In genomic region chr17:56010681-56011080, GRCm38 (mm10) we compare ENCODE assay signal across 8 mouse cellular contexts. TPM values are rescaled to one million over a fixed set of nuclear protein-coding genes. Genes with fewer than 3 reads are reported as not detected.
A peak's percentile ranks its signal among the peaks of the same experiment; 100 is the strongest.
DNase-seq lines count a peak whose midpoint lies in the region; ATAC-seq and TF ChIP-seq lines count a peak whose summit lies in the region.

No protein-coding gene starts in this region.

- TF ChIP-seq EP300 in MEL (IDR thresholded peaks at IDR 0.05; ENCODE audit: low read depth in 1 of 2, low read length in 2 of 2) = no peak

- ATAC-seq in forebrain, embryonic 11.5 days (replicated peaks; ENCODE audit: low FRiP score) = no peak
- no peak for ATAC-seq in inflammation-experienced regulatory T-cells, adult 6 months

- H3K9ac ChIP-seq in MEL (ENCODE audit: control insufficient read depth, low read depth, low read length, poor library complexity, severe bottlenecking) = no peak overlapping the region
- H3K9ac ChIP-seq in forebrain, embryonic 11.5 days (ENCODE audit: low read length) = no peak overlapping the region

- no peak for TF ChIP-seq POLR2A in MEL (IDR thresholded peaks at IDR 0.05; ENCODE audit: control insufficient read depth in 1 of 2, insufficient read depth in 1 of 2, low read depth in 1 of 2, low read length in 2 of 2, poor library complexity in 1 of 2)

- peak; percentile 73 for DNase-seq in MEL (ENCODE audit: low read depth, low spot score)
- DNase-seq in c-Kit-negative CD71-positive TER-119-positive erythroid progenitor cells, embryonic 14.5 days (ENCODE audit: low read depth, low spot score) = peak; percentile 62
- peak; percentile 90 for DNase-seq in forebrain, embryonic 11.5 days (ENCODE audit: low spot score)
- DNase-seq in hindbrain, embryonic 10.5 days (ENCODE audit: low spot score) = peak; percentile 82
- peak; percentile 85 to 86 for DNase-seq in layer of hippocampus, postnatal 10 days (ENCODE audit: low spot score in 2 of 2)
- peak; percentile 70 to 82 for DNase-seq in right cerebral cortex, adult 2 months (ENCODE audit: low spot score in 2 of 2)

- no peak overlapping the region for H3K4me3 ChIP-seq in MEL (ENCODE audit: control insufficient read depth in 1 of 2, insufficient read depth in 1 of 2, low read depth in 2 of 2, low read length in 2 of 2)
- H3K4me3 ChIP-seq in forebrain, embryonic 11.5 days (ENCODE audit: low read depth, low read length) = no peak overlapping the region
- peak overlapping the region; percentile 82 for H3K4me3 ChIP-seq in hindbrain, embryonic 10.5 days
- peak overlapping the region; percentile 54; the same call in 1 of the 2 replicates for H3K4me3 ChIP-seq in macrophage (ENCODE audit: inconsistent target)

- H3K9me3 ChIP-seq in MEL (replicated peaks; ENCODE audit: insufficient read depth, low read length) = no peaks in the 10 kb centered on the region
- H3K9me3 ChIP-seq in forebrain, embryonic 11.5 days (ENCODE audit: control insufficient read depth, low read length) = no peaks in the 10 kb centered on the region
- no peaks in the 10 kb centered on the region for H3K9me3 ChIP-seq in hindbrain, embryonic 10.5 days

- H3K27me3 ChIP-seq in MEL (ENCODE audit: control insufficient read depth in 1 of 2, insufficient read depth in 2 of 2, low read length in 2 of 2) = no peaks in the 10 kb centered on the region
- no peaks in the 10 kb centered on the region for H3K27me3 ChIP-seq in forebrain, embryonic 11.5 days (ENCODE audit: control insufficient read depth, insufficient read depth, low read length)
- no peaks in the 10 kb centered on the region for H3K27me3 ChIP-seq in hindbrain, embryonic 10.5 days (ENCODE audit: insufficient read depth, poor library complexity, severe bottlenecking)

- H3K4me2 ChIP-seq in forebrain, embryonic 11.5 days (ENCODE audit: low read depth, low read length, severe bottlenecking) = peak overlapping the region; percentile 99

- no peaks in the 10 kb centered on the region for H3K79me2 ChIP-seq in MEL (ENCODE audit: control insufficient read depth, insufficient read depth, low read length, poor library complexity)
- peaks cover 14% of the 10 kb centered on the region; the same call in 1 of the 2 replicates for H3K79me2 ChIP-seq in macrophage (ENCODE audit: inconsistent target)

- H3K27ac ChIP-seq in MEL (ENCODE audit: control insufficient read depth, low read depth, low read length) (no peak overlapping the region), macrophage (no peak overlapping the region)
- no peak overlapping the region for H3K27ac ChIP-seq in forebrain, embryonic 11.5 days (ENCODE audit: low read depth, low read length)
- peak overlapping the region; percentile 94; the same call in 1 of the 2 replicates for H3K27ac ChIP-seq in hindbrain, embryonic 10.5 days

- WGBS in forebrain, embryonic 11.5 days = 4% methylated on average over 9 of the region's 9 CpGs
- 5% methylated on average over 9 of the region's 9 CpGs for WGBS in hindbrain, embryonic 10.5 days
- WGBS in macrophage (ENCODE audit: missing documents) = 13% methylated on average over 9 of the region's 9 CpGs

- H3K36me3 ChIP-seq in MEL (ENCODE audit: control insufficient read depth in 1 of 2, insufficient read depth in 2 of 2, low read length in 2 of 2) (peaks cover 0 to 8% of the 10 kb centered on the region in 2 experiments; a peak in 2 of 4 replicates), macrophage (ENCODE audit: inconsistent target) (peaks cover 17% of the 10 kb centered on the region)
- H3K36me3 ChIP-seq in forebrain, embryonic 11.5 days (ENCODE audit: control insufficient read depth, insufficient read depth, low read length) = peaks cover 10% of the 10 kb centered on the region
- H3K36me3 ChIP-seq in hindbrain, embryonic 10.5 days = peaks cover 53% of the 10 kb centered on the region

- peak; percentile 46 for TF ChIP-seq RAD21 in MEL (IDR thresholded peaks at IDR 0.05; ENCODE audit: low read depth, low read length)

- H3K4me1 ChIP-seq in MEL (ENCODE audit: control insufficient read depth in 1 of 2, insufficient read depth in 2 of 2, low read length in 2 of 2) = peaks cover 0 to 17% of the 10 kb centered on the region in 2 experiments; a peak in 2 of 4 replicates
- peaks cover 8% of the 10 kb centered on the region; the same call in 1 of the 2 replicates for H3K4me1 ChIP-seq in forebrain, embryonic 11.5 days (replicated peaks; ENCODE audit: control insufficient read depth, insufficient read depth, low read length)
- peaks cover 44% of the 10 kb centered on the region for H3K4me1 ChIP-seq in hindbrain, embryonic 10.5 days (replicated peaks)

- peak; percentile 89 to 99 (median 97) for TF ChIP-seq CTCF in MEL (IDR thresholded peaks at IDR 0.05 in 2 of 3, conservative IDR thresholded peaks at IDR 0.05 in 1 of 3; ENCODE audit: control insufficient read depth in 1 of 3, insufficient read depth in 1 of 3, low read depth in 2 of 3, low read length in 3 of 3, poor library complexity in 1 of 3, severe bottlenecking in 1 of 3)

RNA-seq across cellular contexts. Expression of gene Mpnd, which starts 5.2 kb away (rescaled TPM):
- total RNA-seq in MEL (2012; rRNA removed) = 3.9 and 5.6 TPM in 2 replicates
- polyA plus RNA-seq in MEL (2012; ENCODE audit: insufficient read depth in 1 of 2, insufficient read length in 2 of 2, low read depth in 1 of 2, low replicate concordance in 2 of 2, missing spikeins in 1 of 2) = 10 to 100 TPM in 1 of 2 experiments, not detected in 1; 18.3 TPM
- polyA plus RNA-seq in forebrain, embryonic 11.5 days (2014; fragmentation: Nextera tagmentation; extraction: Ambion mirVana) = 164 and 191 TPM in 2 replicates
- polyA plus RNA-seq in hindbrain, embryonic 10.5 days (2016; fragmentation: Nextera tagmentation; extraction: Ambion mirVana) = 131 and 177 TPM in 2 replicates
- 100 to 1,000 TPM; 109 to 112 TPM for total RNA-seq in layer of hippocampus, postnatal 10 days (2021)
- 100 to 1,000 TPM in 3 of 26 experiments, 10 to 100 TPM in 23; 29.5 to 116 (median 76.4) TPM for total RNA-seq in macrophage (2018; cell fraction: chromatin; rRNA removed)
- total RNA-seq in macrophage (2018; cell fraction: cytosol; rRNA removed) = 10 to 100 TPM; 30.0 to 50.6 (median 39.5) TPM
- 10 to 100 TPM; 26.4 to 93.3 (median 45.4) TPM for total RNA-seq in macrophage (2018; cell fraction: nucleus; rRNA removed)
- 31.2 to 42.2 TPM (median 38.7 TPM) in 3 replicates for polyA plus RNA-seq in macrophage (2018)
- polyA plus RNA-seq in inflammation-experienced regulatory T-cells, adult 6 months (2017; shearing (Covaris generic)) = 10 to 100 TPM in 2 of 3 experiments, 1 to 10 TPM in 1; 8.3 to 24.2 (median 17.4) TPM

RNA-seq across cellular contexts. Expression of gene Stap2, which starts 5.3 kb away (rescaled TPM):
- total RNA-seq in MEL (2012; rRNA removed) = 0.08 and 0.10 TPM in 2 replicates
- under 1 TPM in 1 of 2 experiments, not detected in 1; 0.08 TPM for polyA plus RNA-seq in MEL (2012; ENCODE audit: insufficient read depth in 1 of 2, insufficient read length in 2 of 2, low read depth in 1 of 2, low replicate concordance in 2 of 2, missing spikeins in 1 of 2)
- 5.3 and 6.4 TPM in 2 replicates for polyA plus RNA-seq in forebrain, embryonic 11.5 days (2014; fragmentation: Nextera tagmentation; extraction: Ambion mirVana)
- 6.0 and 8.3 TPM in 2 replicates for polyA plus RNA-seq in hindbrain, embryonic 10.5 days (2016; fragmentation: Nextera tagmentation; extraction: Ambion mirVana)
- 1 to 10 TPM; 5.3 TPM for total RNA-seq in layer of hippocampus, postnatal 10 days (2021)
- total RNA-seq in macrophage (2018; cell fraction: chromatin; rRNA removed) = 1 to 10 TPM; 1.1 to 4.3 (median 1.8) TPM
- total RNA-seq in macrophage (2018; cell fraction: cytosol; rRNA removed) = under 1 TPM in 23 of 26 experiments, not detected in 3; 0.07 to 0.38 (median 0.18) TPM
- 1 to 10 TPM in 20 of 26 experiments, under 1 TPM in 6; 0.33 to 3.4 (median 1.4) TPM for total RNA-seq in macrophage (2018; cell fraction: nucleus; rRNA removed)
- polyA plus RNA-seq in macrophage (2018) = 0.22 to 0.28 TPM in 2 of 3 replicates, not detected in the other
- under 1 TPM in 1 of 3 experiments, not detected in 2; 0.30 TPM for polyA plus RNA-seq in inflammation-experienced regulatory T-cells, adult 6 months (2017; shearing (Covaris generic))

RNA-seq across cellular contexts. Expression of gene Fsd1, which starts 24.4 kb away (rescaled TPM):
- total RNA-seq in MEL (2012; rRNA removed) = not detected in 2 replicates
- polyA plus RNA-seq in MEL (2012; ENCODE audit: insufficient read depth in 1 of 2, insufficient read length in 2 of 2, low read depth in 1 of 2, low replicate concordance in 2 of 2, missing spikeins in 1 of 2) (not detected), macrophage (2018) (not detected in 3 replicates)
- polyA plus RNA-seq in forebrain, embryonic 11.5 days (2014; fragmentation: Nextera tagmentation; extraction: Ambion mirVana) = 61.9 and 71.1 TPM in 2 replicates
- 67.6 and 99.5 TPM in 2 replicates for polyA plus RNA-seq in hindbrain, embryonic 10.5 days (2016; fragmentation: Nextera tagmentation; extraction: Ambion mirVana)
- 100 to 1,000 TPM in 1 of 2 experiments, 10 to 100 TPM in 1; 98.0 to 101 TPM for total RNA-seq in layer of hippocampus, postnatal 10 days (2021)
- total RNA-seq in macrophage (2018; cell fraction: chromatin; rRNA removed) = 1 to 10 TPM in 1 of 26 experiments, not detected in 25; 1.2 TPM
- not detected for total RNA-seq in macrophage (2018; cell fraction: cytosol; rRNA removed)
- total RNA-seq in macrophage (2018; cell fraction: nucleus; rRNA removed) = not detected
- polyA plus RNA-seq in inflammation-experienced regulatory T-cells, adult 6 months (2017; shearing (Covaris generic)) = under 1 TPM in 1 of 3 experiments, not detected in 2; 0.98 TPM

RNA-seq across cellular contexts. Expression of gene Sh3gl1, which starts 25.8 kb away (rescaled TPM):
- total RNA-seq in MEL (2012; rRNA removed) = 36.7 and 41.0 TPM in 2 replicates
- polyA plus RNA-seq in MEL (2012; ENCODE audit: insufficient read depth in 1 of 2, insufficient read length in 2 of 2, low read depth in 1 of 2, low replicate concordance in 2 of 2, missing spikeins in 1 of 2) = 10 to 100 TPM in 1 of 2 experiments, not detected in 1; 78.4 TPM
- 129 and 133 TPM in 2 replicates for polyA plus RNA-seq in forebrain, embryonic 11.5 days (2014; fragmentation: Nextera tagmentation; extraction: Ambion mirVana)
- 161 and 163 TPM in 2 replicates for polyA plus RNA-seq in hindbrain, embryonic 10.5 days (2016; fragmentation: Nextera tagmentation; extraction: Ambion mirVana)
- total RNA-seq in layer of hippocampus, postnatal 10 days (2021) = 10 to 100 TPM; 58.7 to 59.9 TPM
- 100 to 1,000 TPM in 25 of 26 experiments, 10 to 100 TPM in 1; 94.5 to 340 (median 169) TPM for total RNA-seq in macrophage (2018; cell fraction: chromatin; rRNA removed)
- total RNA-seq in macrophage (2018; cell fraction: cytosol; rRNA removed) = 10 to 100 TPM; 31.1 to 80.6 (median 57.8) TPM
- total RNA-seq in macrophage (2018; cell fraction: nucleus; rRNA removed) = 100 to 1,000 TPM in 14 of 26 experiments, 10 to 100 TPM in 12; 48.9 to 325 (median 105) TPM
- polyA plus RNA-seq in macrophage (2018) = 33.5 to 87.9 TPM (median 87.4 TPM) in 3 replicates
- polyA plus RNA-seq in inflammation-experienced regulatory T-cells, adult 6 months (2017; shearing (Covaris generic)) = 10 to 100 TPM; 86.9 to 93.6 (median 91.6) TPM

RNA-seq across cellular contexts. Expression of gene Chaf1a, which starts 29.6 kb away (rescaled TPM):
- 48.5 and 49.5 TPM in 2 replicates for total RNA-seq in MEL (2012; rRNA removed)
- polyA plus RNA-seq in MEL (2012; ENCODE audit: insufficient read depth in 1 of 2, insufficient read length in 2 of 2, low read depth in 1 of 2, low replicate concordance in 2 of 2, missing spikeins in 1 of 2) (100 to 1,000 TPM in 1 of 2 experiments, not detected in 1; 116 TPM), macrophage (2018) (2.5 to 17.1 TPM (median 6.2 TPM) in 3 replicates)
- 38.0 and 38.6 TPM in 2 replicates for polyA plus RNA-seq in forebrain, embryonic 11.5 days (2014; fragmentation: Nextera tagmentation; extraction: Ambion mirVana)
- 35.3 and 46.0 TPM in 2 replicates for polyA plus RNA-seq in hindbrain, embryonic 10.5 days (2016; fragmentation: Nextera tagmentation; extraction: Ambion mirVana)
- total RNA-seq in layer of hippocampus, postnatal 10 days (2021) = 1 to 10 TPM; 5.2 to 6.2 TPM
- 10 to 100 TPM in 3 of 26 experiments, 1 to 10 TPM in 23; 1.3 to 12.4 (median 5.2) TPM for total RNA-seq in macrophage (2018; cell fraction: chromatin; rRNA removed)
- 1 to 10 TPM; 1.3 to 6.7 (median 3.3) TPM for total RNA-seq in macrophage (2018; cell fraction: cytosol; rRNA removed)
- 10 to 100 TPM in 2 of 26 experiments, 1 to 10 TPM in 24; 1.6 to 28.4 (median 4.3) TPM for total RNA-seq in macrophage (2018; cell fraction: nucleus; rRNA removed)
- 1 to 10 TPM in 2 of 3 experiments, under 1 TPM in 1; 0.63 to 3.6 (median 1.3) TPM for polyA plus RNA-seq in inflammation-experienced regulatory T-cells, adult 6 months (2017; shearing (Covaris generic))

Comparison
In these comparisons a context has a peak if more than half of its experiments do, and no peak if none do; other contexts are left out.
1. H3K4me3 ChIP-seq: peak in hindbrain, embryonic 10.5 days (single experiment) and macrophage (single experiment); none in MEL (0 of 2) and forebrain, embryonic 11.5 days (single experiment).
2. RNA of gene Fsd1, which starts 24.4 kb away (polyA plus RNA-seq): 67.6 to 99.5 TPM in hindbrain, embryonic 10.5 days and 61.9 to 71.1 TPM in forebrain, embryonic 11.5 days; not detected in MEL, not detected in macrophage and 0.98 TPM in inflammation-experienced regulatory T-cells, adult 6 months; every median in the first group is over 10 times any median in the second.
3. Peak in every context shown above with its lines, with median percentiles within 50 percentile points of each other: DNase-seq.